Mouse (Mus musculus): Measurements from ENCODE around the gene Cemip2.

Gene Cemip2

DNA sequence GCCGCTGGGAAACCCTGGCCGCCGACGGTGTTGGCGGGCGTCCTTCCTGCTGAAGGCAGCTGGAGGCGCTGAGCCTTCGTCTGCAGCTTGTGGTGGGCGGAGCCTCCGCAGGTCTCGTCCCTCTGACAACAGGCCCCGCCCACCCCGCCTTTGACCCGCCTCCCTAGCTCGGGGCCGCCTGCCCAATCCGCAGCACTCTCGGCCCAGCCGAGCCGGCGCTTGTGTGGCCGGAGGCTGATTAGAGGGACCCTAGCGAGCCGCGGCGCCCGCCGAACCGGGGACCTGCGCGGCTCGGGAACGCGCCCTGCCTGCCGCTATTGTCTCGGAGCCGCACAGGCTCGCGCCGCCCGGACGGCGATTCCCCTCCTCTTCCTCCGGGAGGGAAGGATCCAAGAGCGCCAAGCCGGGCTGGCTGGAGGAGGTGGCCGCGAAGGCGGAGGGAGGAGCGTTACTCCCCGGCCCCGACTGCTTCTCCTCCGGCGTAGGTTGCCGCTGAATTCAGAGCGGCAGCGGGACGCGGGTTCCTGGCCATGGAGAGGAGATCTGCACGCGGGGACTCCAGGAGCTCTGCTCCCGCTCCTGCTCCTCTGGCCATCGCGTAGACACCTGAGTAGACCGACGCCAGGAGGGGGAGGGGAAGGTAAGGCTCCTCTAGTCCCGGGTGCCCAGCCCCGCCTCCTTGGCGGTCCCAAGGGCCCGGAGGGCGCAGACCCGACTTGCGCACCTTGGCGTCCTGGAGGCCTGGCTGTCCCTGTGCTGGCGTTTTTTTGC is at the start of gene Cemip2:
TSS of gene Cemip2 (plus strand) at position 196 of the 771 bp plus-strand sequence.
- H3K27me3 ChIP-seq (ENCODE audit: control insufficient read depth, insufficient read depth, low read length, poor library complexity, severe bottlenecking), result no peaks in the 10 kb centered on the region
- no peaks in the 10 kb centered on the region for H3K36me3 ChIP-seq (ENCODE audit: control insufficient read depth, insufficient read depth, low read length, poor library complexity, severe bottlenecking)
- DNase-seq (ENCODE audit: low read depth, low spot score), result peak; percentile 95

DNA sequence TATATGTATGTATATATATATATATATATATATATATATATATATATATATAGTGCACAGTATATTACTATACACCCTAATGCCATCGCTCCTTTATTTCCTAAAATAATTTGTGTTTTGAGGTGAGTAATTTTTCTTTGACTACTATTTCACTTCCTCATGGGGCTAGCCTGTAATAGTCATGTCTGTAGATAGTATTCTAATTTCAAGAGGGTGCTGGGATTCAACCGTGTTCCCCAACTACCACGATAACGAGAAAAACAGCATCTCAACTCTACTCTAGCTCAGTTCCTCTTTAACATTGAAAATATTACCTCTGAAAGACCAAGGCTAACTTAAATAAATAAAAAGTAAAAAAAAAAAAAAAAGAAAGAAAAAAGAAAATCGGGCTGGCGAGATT is 49.8 kb upstream of the Cemip2 start:
- Histone ChIP-seq H3K36me3 (ENCODE audit: control insufficient read depth, insufficient read depth, low read length, poor library complexity, severe bottlenecking) (no peaks in the 10 kb centered on the region), H3K27me3 (ENCODE audit: control insufficient read depth, insufficient read depth, low read length, poor library complexity, severe bottlenecking) (no peaks in the 10 kb centered on the region)
- DNase-seq (ENCODE audit: low read depth, low spot score), result peak; percentile 26

DNA sequence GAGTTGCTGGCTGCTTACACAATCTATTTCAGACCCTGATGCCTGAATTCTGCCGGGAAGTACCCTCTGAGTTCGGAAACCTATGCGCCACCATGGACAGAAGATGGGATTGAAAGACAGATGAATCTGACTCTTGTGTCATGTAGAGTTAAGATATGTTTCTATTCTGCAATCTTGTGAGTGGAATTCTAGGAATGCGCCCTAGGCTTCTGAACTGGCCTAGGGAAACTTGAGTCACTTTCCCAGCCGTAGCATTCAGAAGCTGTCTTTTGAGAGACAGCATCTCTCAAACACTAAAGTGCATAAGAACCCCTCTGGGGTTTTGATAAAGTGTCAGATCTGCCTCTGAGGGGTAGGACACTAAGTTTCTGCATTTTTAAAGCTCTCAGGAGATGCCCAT is 46.3 kb upstream of the Cemip2 start:
- Histone ChIP-seq H3K36me3 (ENCODE audit: control insufficient read depth, insufficient read depth, low read length, poor library complexity, severe bottlenecking) (no peaks in the 10 kb centered on the region), H3K27me3 (ENCODE audit: control insufficient read depth, insufficient read depth, low read length, poor library complexity, severe bottlenecking) (no peaks in the 10 kb centered on the region)
- DNase-seq (ENCODE audit: low read depth, low spot score), result no peak

DNA sequence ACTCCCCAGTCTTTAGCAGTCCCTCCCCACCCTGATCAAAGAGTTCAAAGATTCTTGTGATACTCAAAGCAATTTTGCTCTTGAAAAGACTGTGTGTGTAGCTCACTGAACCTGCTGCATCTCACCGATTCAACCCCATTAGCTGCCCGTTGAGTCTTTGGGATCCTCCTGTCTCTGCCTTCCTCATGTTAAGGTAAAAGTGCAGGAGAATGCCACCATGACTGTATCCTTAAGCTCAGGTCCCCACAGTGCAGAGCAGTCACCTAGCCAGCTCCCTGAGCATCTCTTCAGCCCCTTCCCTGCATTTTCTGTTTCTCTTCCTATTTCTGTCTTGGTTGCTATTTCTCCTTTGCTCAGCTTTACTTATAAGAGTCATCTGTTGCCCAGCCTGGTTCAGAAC is 45.0 kb upstream of the Cemip2 start:
- H3K27me3 ChIP-seq (ENCODE audit: control insufficient read depth, insufficient read depth, low read length, poor library complexity, severe bottlenecking), result no peaks in the 10 kb centered on the region
- H3K36me3 ChIP-seq (ENCODE audit: control insufficient read depth, insufficient read depth, low read length, poor library complexity, severe bottlenecking), result no peaks in the 10 kb centered on the region
- DNase-seq (ENCODE audit: low read depth, low spot score), result no peak

DNA sequence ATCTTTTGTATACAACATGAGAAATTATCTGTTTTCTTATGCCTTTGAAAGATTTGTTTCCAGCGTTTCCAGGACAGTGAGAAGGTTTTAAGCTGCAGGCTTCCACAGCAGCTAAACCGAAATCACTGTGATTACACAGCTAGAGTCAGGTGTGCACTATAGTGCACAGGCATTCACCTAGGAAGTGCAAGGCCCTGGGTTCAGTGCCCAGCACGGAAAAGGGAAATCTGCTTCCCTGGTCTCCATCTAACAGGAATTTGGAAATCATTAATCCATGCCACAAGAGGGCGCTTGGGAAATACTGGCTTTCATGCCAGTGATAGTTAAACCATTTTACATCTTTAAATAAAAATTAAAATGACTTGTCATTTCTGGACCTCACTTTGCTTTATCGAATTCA is 44.0 kb upstream of the Cemip2 start:
- Histone ChIP-seq H3K27me3 (ENCODE audit: control insufficient read depth, insufficient read depth, low read length, poor library complexity, severe bottlenecking) (no peaks in the 10 kb centered on the region), H3K36me3 (ENCODE audit: control insufficient read depth, insufficient read depth, low read length, poor library complexity, severe bottlenecking) (no peaks in the 10 kb centered on the region)
- DNase-seq (ENCODE audit: low read depth, low spot score), result no peak

DNA sequence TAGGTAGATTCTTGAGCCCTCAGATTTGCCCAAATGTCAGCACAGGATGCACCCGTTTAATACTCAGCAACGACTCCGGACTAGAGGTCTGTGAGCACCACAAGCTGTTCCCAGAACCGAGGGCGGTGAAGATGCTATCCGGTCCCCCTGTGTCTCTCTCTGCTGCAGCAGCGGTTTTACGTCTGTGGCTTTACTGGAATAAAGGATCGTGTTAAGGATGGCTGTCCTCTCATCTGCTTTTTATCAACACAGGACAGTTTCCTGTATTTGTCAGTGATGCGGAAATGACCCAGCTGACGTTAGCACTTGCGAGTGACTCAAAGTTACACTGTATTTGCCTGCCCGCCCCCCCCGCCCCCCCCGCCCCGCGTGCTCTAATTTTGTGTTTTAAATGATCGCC is 40.7 kb upstream of the Cemip2 start:
- peak; percentile 77 for DNase-seq (ENCODE audit: low read depth, low spot score)
- no peaks in the 10 kb centered on the region for H3K27me3 ChIP-seq (ENCODE audit: control insufficient read depth, insufficient read depth, low read length, poor library complexity, severe bottlenecking)
- no peaks in the 10 kb centered on the region for H3K36me3 ChIP-seq (ENCODE audit: control insufficient read depth, insufficient read depth, low read length, poor library complexity, severe bottlenecking)

DNA sequence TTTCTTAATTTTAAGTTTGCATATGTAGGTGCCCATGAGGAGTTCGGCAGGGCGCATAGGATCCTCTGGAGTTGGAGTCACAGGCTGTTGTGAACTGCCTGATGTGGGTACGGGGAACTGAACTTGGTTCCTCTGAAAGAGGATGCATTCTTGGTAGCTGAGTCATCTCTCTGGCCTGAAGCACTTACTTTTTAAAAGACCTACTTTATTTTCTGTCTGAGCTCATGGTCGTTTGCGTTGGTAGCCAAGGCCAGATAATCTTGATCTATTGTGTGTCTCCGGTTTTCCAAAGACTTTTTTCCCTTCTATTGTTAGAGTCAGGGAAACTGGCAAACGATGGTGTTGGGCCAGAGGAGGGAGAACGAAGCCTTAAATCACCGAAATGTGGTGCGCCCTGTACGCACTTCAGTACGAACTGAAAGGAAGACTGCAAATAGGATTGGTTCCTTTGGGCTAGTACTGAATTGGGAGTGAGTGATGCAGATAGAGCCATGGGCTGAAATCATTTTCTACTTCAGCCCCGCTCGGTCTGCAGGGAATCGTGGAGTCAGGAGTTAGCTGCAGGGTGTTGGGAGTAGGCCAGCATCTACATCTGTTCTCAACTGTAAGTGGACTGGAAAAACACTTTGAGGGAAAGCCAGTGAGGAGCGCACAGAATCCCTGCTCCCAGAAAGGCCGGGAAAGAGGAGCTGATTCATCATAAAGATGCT is 40.1 kb upstream of the Cemip2 start:
- no peaks in the 10 kb centered on the region for H3K27me3 ChIP-seq (ENCODE audit: control insufficient read depth, insufficient read depth, low read length, poor library complexity, severe bottlenecking)
- no peak for DNase-seq (ENCODE audit: low read depth, low spot score)
- no peaks in the 10 kb centered on the region for H3K36me3 ChIP-seq (ENCODE audit: control insufficient read depth, insufficient read depth, low read length, poor library complexity, severe bottlenecking)

DNA sequence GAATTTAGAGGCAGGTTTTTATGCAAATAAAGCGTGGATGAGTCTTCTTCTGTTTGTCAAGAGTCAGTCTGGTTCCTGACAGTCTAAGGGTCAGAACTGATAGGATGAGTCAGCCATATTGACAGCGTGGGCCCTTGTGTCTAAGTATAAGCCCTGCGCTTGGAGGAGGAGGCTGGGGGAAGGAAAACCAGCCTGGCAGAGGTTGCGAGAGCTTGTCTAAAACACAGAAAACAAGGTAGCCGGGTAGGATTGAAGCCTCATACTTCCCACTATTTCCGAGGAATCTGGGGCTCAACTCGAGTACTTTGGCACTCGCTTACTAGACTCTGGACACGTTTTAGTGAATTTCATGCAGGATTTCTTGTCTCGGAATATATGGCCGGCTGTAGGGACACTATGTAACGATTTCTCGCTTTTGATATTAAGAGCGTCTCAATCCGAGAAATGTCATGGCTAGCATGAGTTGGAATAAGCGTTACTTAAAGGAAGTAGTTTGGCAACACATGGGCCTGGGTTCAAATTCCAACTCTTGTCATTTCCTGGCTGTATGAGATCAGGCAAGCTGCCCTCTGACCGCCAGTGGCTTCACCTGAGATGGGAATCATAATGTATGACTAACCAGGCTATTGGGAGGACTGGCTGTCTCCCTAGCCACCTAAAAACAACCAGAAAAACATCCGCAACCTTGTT is 39.4 kb upstream of the Cemip2 start:
- DNase-seq (ENCODE audit: low read depth, low spot score), result no peak
- Histone ChIP-seq H3K36me3 (ENCODE audit: control insufficient read depth, insufficient read depth, low read length, poor library complexity, severe bottlenecking) (no peaks in the 10 kb centered on the region), H3K27me3 (ENCODE audit: control insufficient read depth, insufficient read depth, low read length, poor library complexity, severe bottlenecking) (no peaks in the 10 kb centered on the region)

DNA sequence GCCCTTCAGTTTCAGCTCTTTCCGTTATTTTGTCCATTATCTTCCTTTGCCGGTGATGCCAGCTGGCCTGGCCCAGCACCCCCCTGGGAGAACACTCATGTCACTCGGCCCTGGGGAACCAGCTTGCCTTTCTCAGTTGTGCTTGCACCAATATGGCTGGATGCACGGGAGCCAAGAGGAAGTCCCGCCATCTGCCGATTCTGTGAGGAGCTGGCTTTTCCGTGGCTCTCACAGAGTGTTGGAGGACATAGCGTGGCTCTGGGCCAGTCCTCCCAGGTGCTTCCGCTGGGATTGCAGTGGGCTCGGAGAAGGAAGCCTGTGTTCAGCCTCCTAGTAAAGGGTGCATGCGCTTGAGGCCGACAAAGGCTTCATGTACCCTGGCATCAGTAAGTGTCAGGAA is 36.0 kb upstream of the Cemip2 start:
- Histone ChIP-seq H3K36me3 (ENCODE audit: control insufficient read depth, insufficient read depth, low read length, poor library complexity, severe bottlenecking) (no peaks in the 10 kb centered on the region), H3K27me3 (ENCODE audit: control insufficient read depth, insufficient read depth, low read length, poor library complexity, severe bottlenecking) (no peaks in the 10 kb centered on the region)
- no peak for DNase-seq (ENCODE audit: low read depth, low spot score)

DNA sequence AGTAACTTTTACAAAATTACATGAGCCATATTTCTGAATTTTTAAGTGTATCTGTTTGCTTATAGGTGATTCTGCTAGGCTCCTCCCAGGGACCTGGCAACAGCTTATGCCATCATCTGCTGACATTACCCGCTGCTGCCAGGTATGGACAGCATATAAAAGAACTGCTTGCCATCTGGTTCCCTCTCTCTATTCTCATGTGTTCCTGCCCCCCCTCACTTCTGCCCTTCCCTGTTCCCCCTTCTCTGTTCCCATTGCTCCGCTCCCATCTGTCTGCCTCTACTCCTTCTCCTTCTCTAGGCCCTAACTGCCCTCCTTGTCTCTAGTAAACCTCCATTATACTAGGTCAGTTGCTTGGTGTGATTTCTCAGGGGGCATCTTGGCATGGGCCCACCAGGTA is 32.6 kb upstream of the Cemip2 start:
- no peaks in the 10 kb centered on the region for H3K36me3 ChIP-seq (ENCODE audit: control insufficient read depth, insufficient read depth, low read length, poor library complexity, severe bottlenecking)
- no peak for DNase-seq (ENCODE audit: low read depth, low spot score)

DNA sequence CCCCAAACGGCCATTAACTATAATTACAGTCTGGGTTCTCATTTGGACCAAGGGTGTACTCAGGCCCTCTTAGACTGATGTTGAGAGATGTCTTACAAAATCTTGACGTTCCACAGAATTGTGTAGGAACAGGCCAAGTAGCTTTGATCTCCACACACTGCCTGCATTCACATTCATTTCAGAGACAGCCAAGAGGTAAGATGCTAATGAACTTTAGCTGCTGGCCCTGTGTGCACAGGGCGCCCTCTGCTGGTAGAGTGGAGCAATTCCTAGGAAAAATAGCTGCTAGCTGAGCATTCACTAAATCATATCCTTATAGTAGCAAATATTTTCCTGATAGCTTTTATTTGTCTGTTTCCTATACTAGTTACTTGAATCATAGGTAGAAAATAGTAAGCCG is 30.8 kb upstream of the Cemip2 start:
- H3K27me3 ChIP-seq (ENCODE audit: control insufficient read depth, insufficient read depth, low read length, poor library complexity, severe bottlenecking), result no peaks in the 10 kb centered on the region
- H3K36me3 ChIP-seq (ENCODE audit: control insufficient read depth, insufficient read depth, low read length, poor library complexity, severe bottlenecking), result no peaks in the 10 kb centered on the region
- DNase-seq (ENCODE audit: low read depth, low spot score), result peak; percentile 86

More for the DNA sequence above, 32.6 kb upstream of the Cemip2 start:
- H3K27me3 ChIP-seq (ENCODE audit: control insufficient read depth, insufficient read depth, low read length, poor library complexity, severe bottlenecking), result no peaks in the 10 kb centered on the region

DNA sequence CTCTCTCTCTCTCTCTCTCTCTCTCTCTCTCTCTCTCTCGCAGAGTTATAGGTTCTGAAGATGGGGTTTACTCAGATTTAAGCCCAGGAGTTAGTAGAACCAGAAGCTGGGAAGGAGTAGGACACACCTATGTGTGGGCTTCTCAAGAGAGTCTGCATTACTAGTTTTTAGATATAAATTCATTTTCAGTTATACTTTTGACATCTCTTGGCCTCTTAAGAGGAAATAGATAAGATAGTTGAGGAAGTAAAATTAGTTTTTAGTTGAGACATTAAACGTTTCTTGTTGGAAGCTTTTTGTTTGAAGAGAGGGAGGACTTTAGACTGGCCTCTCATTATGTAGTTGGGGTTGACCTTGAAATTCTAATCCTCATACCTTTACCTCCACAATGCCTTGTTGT is 28.0 kb upstream of the Cemip2 start:
- no peak for DNase-seq (ENCODE audit: low read depth, low spot score)
- no peaks in the 10 kb centered on the region for H3K36me3 ChIP-seq (ENCODE audit: control insufficient read depth, insufficient read depth, low read length, poor library complexity, severe bottlenecking)

DNA sequence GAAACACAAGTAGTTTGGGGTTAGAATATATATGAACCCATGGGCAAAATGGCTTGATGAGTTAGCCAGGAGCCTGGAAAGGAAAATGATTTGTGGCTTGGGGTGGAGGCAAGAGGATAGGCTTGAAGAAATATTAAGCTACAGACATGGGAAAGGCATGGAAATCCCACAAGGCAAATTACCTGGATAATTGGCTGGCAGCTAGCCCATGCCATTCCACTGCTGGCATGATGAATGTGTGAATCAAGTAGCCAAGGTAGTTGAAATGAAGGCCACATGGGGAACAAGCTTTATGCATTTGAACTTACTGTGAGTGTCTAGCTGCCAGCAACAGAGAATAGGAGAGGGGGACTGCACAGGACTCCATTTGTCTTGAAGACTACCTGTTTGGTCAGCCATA is 16.5 kb upstream of the Cemip2 start:
- H3K36me3 ChIP-seq (ENCODE audit: control insufficient read depth, insufficient read depth, low read length, poor library complexity, severe bottlenecking), result no peaks in the 10 kb centered on the region
- DNase-seq (ENCODE audit: low read depth, low spot score), result no peak
- no peaks in the 10 kb centered on the region; the same call in 1 of the 2 replicates for H3K27me3 ChIP-seq (ENCODE audit: control insufficient read depth, insufficient read depth, low read length, poor library complexity, severe bottlenecking)

More for the DNA sequence above, 28.0 kb upstream of the Cemip2 start:
- no peaks in the 10 kb centered on the region for H3K27me3 ChIP-seq (ENCODE audit: control insufficient read depth, insufficient read depth, low read length, poor library complexity, severe bottlenecking)

DNA sequence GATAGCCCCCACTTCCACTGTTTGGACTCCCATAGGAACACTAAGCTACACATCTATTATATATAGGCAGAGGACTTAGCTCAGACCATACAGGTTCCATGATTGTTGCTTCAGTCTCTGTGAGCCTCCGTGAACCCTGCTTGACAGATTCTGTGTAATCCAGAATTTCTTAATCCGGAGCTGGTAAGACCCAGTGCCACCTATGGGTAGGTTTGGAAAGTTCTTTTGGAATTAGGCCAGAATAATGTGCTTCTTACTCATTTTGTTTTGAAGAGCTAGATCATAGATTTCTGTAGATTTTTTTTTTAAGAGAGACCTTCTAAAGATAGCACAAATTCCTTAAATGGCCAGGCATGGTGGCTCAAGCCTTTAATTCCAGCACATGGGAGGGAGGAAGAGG is 14.1 kb upstream of the Cemip2 start:
- Histone ChIP-seq H3K36me3 (ENCODE audit: control insufficient read depth, insufficient read depth, low read length, poor library complexity, severe bottlenecking) (no peaks in the 10 kb centered on the region), H3K27me3 (ENCODE audit: control insufficient read depth, insufficient read depth, low read length, poor library complexity, severe bottlenecking) (no peaks in the 10 kb centered on the region; the same call in 1 of the 2 replicates)
- no peak for DNase-seq (ENCODE audit: low read depth, low spot score)

DNA sequence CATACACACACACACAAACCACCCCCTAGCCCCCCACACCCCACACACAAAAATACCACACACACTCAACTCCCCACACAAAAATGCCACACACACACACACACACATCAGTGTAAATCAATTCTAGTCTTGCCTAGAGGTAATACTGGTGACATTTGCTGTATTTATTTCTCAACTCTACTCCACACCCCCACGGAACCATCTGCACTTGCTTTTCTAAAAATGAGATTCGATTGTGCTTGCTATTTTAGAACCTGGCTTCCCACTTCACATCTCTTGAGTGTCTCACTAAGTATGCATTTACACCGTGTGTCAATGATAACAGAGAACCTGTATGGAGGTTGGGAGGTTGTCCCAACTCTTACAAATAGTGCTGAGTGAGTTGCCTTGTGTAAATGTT is 13.4 kb upstream of the Cemip2 start:
- no peaks in the 10 kb centered on the region; the same call in 1 of the 2 replicates for H3K27me3 ChIP-seq (ENCODE audit: control insufficient read depth, insufficient read depth, low read length, poor library complexity, severe bottlenecking)
- DNase-seq (ENCODE audit: low read depth, low spot score), result no peak
- H3K36me3 ChIP-seq (ENCODE audit: control insufficient read depth, insufficient read depth, low read length, poor library complexity, severe bottlenecking), result no peaks in the 10 kb centered on the region
